Mouse (Mus musculus): ENCODE measurements at regions not wholly inside any gene's neighbourhood (a gene's known extent, or its start where the extent isn't known, plus 50 kb on each side); places are given as distances from the start of the nearest gene placed in this dataset.

GRCm38 (mm10) chr10:84172828-84173321 lies 267.5 kb downstream of the Nuak1 start:
- no peak for TF ChIP-seq CTCF (IDR thresholded peaks at IDR 0.05; ENCODE audit: low read depth, low read length)
- no peak for TF ChIP-seq GATA1 (IDR thresholded peaks at IDR 0.05; ENCODE audit: borderline replicate concordance, low read length)

Data from G1E (cell line).